Mouse (Mus musculus) C2C12 (cell line): Measurements from ENCODE around the gene Otor.

ENCODE experiments used
- CTCF ChIP-seq: IDR thresholded peaks from one replicate; pipeline ENCODE4 v1.5.1; 2011; ENCODE audit not compliant: control insufficient read depth, insufficient read depth, insufficient read length
- USF1 ChIP-seq: IDR thresholded peaks from one replicate; pipeline ENCODE4 v1.6.1; 2011; ENCODE audit warnings: low read depth, mild to moderate bottlenecking, control low read depth, moderate library complexity

- TF ChIP-seq CTCF (no peak), USF1 (peak; percentile 82)
Observed at GRCm38 (mm10) chr2:143035086-143035593, 43.1 kb upstream of the Otor start.
